Mouse (Mus musculus): ENCODE results near the gene Cyb561. TPM values are rescaled to one million over a fixed set of nuclear protein-coding genes. Genes with fewer than 3 reads are reported as not detected.

Cyb561 gene
- polyA plus RNA-seq, 1 experiment: 2.7 TPM

DNA sequence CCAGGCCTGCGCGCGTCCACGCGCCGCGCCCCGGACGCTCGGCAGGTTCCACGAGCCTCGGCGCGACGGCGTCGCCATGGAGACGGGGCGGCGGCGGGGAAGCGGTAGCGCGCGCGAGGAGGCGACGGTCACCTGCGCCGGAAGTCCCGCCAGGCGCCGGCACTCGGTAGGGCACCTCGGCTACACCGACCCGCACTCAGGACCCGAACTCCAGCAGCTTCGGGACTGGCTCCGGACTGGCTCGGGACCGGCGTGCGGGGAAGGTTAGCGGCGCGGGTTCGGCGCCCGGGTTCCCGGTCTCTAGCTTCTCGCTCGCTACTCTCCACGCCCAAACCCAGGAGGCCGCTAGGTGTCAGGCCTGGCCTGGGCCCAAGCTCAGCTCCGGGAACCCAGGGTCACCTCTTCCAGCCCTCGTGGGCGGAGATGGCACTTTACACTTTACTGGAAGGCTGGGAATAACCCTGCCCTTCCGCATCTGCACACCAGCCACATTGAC lies 9.0 kb downstream of the Cyb561 start:
- Histone ChIP-seq H3K27me3 (ENCODE audit: control insufficient read depth, insufficient read depth, insufficient read length) (no peaks in the 10 kb centered on the region), H3ac (ENCODE audit: control insufficient read depth, insufficient read length, low read depth) (peak overlapping the region; percentile 55), H3K79me3 (ENCODE audit: low read depth) (no peaks in the 10 kb centered on the region), H3K4me3 (ENCODE audit: insufficient read depth, poor library complexity, severe bottlenecking) (peak overlapping the region; percentile 28), H3K79me2 (ENCODE audit: control insufficient read depth, insufficient read depth) (no peaks in the 10 kb centered on the region), H3K36me3 (ENCODE audit: control insufficient read depth, insufficient read depth) (no peaks in the 10 kb centered on the region)
- TF ChIP-seq CEBPB (IDR thresholded peaks at IDR 0.05; ENCODE audit: low read depth): no peak
- no peak for TF ChIP-seq FOSL1 (IDR thresholded peaks at IDR 0.05; ENCODE audit: insufficient read depth, low read length, poor library complexity, severe bottlenecking)
- peak; percentile 43 for TF ChIP-seq CTCF (IDR thresholded peaks at IDR 0.05; ENCODE audit: control insufficient read depth, insufficient read depth, insufficient read length)

DNA sequence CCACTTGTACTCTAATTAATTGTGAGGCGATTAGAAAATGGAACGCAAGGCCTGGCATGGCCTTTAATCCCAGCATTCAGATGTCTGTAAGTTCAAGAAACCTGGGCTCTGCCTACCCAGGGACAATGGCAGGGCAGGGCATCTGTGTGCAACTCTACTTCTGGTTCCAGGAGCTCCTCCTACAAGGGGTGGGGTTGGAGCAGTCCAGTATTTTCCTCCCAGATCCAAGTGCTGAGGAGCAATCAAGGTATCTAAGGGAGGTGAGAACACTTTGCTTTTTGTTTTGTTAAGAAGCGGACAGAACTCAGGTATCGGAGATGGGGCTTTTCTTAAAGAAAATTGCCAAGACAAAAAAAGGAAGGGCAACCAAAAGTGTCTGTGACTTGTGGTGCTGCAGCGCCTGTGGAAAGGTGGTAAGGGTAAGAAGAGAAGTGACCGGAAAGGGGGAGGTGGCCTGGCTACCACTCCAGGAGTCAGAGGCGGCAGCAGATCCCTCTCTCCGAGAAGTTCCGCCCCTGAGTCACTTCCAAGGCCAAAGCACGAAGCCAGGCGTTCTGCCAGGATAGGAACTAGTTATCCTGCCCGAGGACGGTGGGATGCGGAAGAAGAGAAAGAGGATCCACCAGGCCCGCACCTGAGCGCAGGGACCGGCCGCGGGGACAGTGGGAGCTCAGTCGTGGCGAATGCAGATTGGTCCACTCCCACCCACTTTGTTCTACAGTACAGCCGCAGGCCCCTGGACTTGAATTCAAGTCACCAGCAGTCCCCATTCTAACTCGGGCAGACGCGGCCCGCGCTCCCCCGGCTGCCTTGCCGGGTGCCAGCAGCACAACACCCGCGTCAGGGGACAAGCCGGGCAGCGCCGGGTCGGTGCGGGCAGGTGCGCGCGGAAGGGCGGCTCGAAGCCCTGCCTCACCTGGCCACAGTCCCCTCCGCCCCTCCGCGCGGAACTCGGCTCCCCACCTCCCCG lies 9.7 kb downstream of the Cyb561 start:
- Histone ChIP-seq H3ac (ENCODE audit: control insufficient read depth, insufficient read length, low read depth) (peak overlapping the region; percentile 55), H3K36me3 (ENCODE audit: control insufficient read depth, insufficient read depth) (no peaks in the 10 kb centered on the region), H3K4me3 (ENCODE audit: insufficient read depth, poor library complexity, severe bottlenecking) (peak overlapping the region; percentile 28), H3K79me3 (ENCODE audit: low read depth) (no peaks in the 10 kb centered on the region), H3K27me3 (ENCODE audit: control insufficient read depth, insufficient read depth, insufficient read length) (no peaks in the 10 kb centered on the region), H3K79me2 (ENCODE audit: control insufficient read depth, insufficient read depth) (no peaks in the 10 kb centered on the region)
- TF ChIP-seq FOSL1 (IDR thresholded peaks at IDR 0.05; ENCODE audit: insufficient read depth, low read length, poor library complexity, severe bottlenecking) (no peak), MYOG (IDR thresholded peaks at IDR 0.05; ENCODE audit: control insufficient read depth, extremely low read depth, insufficient read length) (no peak), MAX (IDR thresholded peaks at IDR 0.05) (no peak), CEBPB (IDR thresholded peaks at IDR 0.05; ENCODE audit: low read depth) (no peak), CTCF (IDR thresholded peaks at IDR 0.05; ENCODE audit: control insufficient read depth, insufficient read depth, insufficient read length) (no peak), USF1 (IDR thresholded peaks at IDR 0.05; ENCODE audit: low read depth) (no peak), MYOD1 (IDR thresholded peaks at IDR 0.05; ENCODE audit: control insufficient read depth, insufficient read length, low read depth) (no peak)

DNA sequence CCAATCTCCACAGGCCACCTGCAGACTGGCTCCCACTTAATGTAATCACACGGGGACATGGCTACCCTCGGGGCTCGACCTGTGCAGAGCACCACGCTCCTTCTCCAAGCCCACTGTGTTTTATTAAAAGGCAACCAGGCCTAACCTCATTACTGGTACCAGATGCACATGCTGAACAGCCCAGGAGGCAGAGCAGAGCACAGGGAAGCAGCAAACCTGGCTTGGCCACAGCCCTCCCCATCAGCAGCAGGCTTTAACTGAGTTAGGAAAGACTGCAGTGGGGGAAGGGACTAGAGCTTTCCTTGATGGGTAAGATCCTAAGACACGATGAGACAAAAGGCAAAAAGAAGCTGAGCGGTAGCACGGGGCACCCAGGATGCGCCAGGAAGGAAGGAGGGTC lies 11.2 kb downstream of the Cyb561 start:
- no peaks in the 10 kb centered on the region for H3K36me3 ChIP-seq (ENCODE audit: control insufficient read depth, insufficient read depth)
- TF ChIP-seq MAX (IDR thresholded peaks at IDR 0.05) (no peak), CTCF (IDR thresholded peaks at IDR 0.05; ENCODE audit: control insufficient read depth, insufficient read depth, insufficient read length) (no peak), MYOG (IDR thresholded peaks at IDR 0.05; ENCODE audit: control insufficient read depth, extremely low read depth, insufficient read length) (no peak), MYOD1 (IDR thresholded peaks at IDR 0.05; ENCODE audit: control insufficient read depth, insufficient read length, low read depth) (no peak), FOSL1 (IDR thresholded peaks at IDR 0.05; ENCODE audit: insufficient read depth, low read length, poor library complexity, severe bottlenecking) (no peak), USF1 (IDR thresholded peaks at IDR 0.05; ENCODE audit: low read depth) (no peak), CEBPB (IDR thresholded peaks at IDR 0.05; ENCODE audit: low read depth) (no peak)
- H3ac ChIP-seq (ENCODE audit: control insufficient read depth, insufficient read length, low read depth): no peak overlapping the region
- H3K27me3 ChIP-seq (ENCODE audit: control insufficient read depth, insufficient read depth, insufficient read length): no peaks in the 10 kb centered on the region
- H3K79me2 ChIP-seq (ENCODE audit: control insufficient read depth, insufficient read depth): no peaks in the 10 kb centered on the region
- no peak overlapping the region for H3K4me3 ChIP-seq (ENCODE audit: insufficient read depth, poor library complexity, severe bottlenecking)
- no peaks in the 10 kb centered on the region for H3K79me3 ChIP-seq (ENCODE audit: low read depth)

- Histone ChIP-seq H3K36me3 (ENCODE audit: control insufficient read depth, insufficient read depth) (no peaks in the 10 kb centered on the region), H3K79me2 (ENCODE audit: control insufficient read depth, insufficient read depth) (no peaks in the 10 kb centered on the region), H3ac (ENCODE audit: control insufficient read depth, insufficient read length, low read depth) (no peak overlapping the region), H3K79me3 (ENCODE audit: low read depth) (no peaks in the 10 kb centered on the region), H3K27me3 (ENCODE audit: control insufficient read depth, insufficient read depth, insufficient read length) (no peaks in the 10 kb centered on the region), H3K4me3 (ENCODE audit: insufficient read depth, poor library complexity, severe bottlenecking) (no peak overlapping the region)
- TF ChIP-seq FOSL1 (IDR thresholded peaks at IDR 0.05; ENCODE audit: insufficient read depth, low read length, poor library complexity, severe bottlenecking) (no peak), MYOG (IDR thresholded peaks at IDR 0.05; ENCODE audit: control insufficient read depth, extremely low read depth, insufficient read length) (no peak), MAX (IDR thresholded peaks at IDR 0.05) (no peak), CEBPB (IDR thresholded peaks at IDR 0.05; ENCODE audit: low read depth) (no peak), USF1 (IDR thresholded peaks at IDR 0.05; ENCODE audit: low read depth) (no peak)
These were observed 14.4 kb downstream of the Cyb561 start for GRCm38 (mm10) chr11:105938771-105939170.

DNA sequence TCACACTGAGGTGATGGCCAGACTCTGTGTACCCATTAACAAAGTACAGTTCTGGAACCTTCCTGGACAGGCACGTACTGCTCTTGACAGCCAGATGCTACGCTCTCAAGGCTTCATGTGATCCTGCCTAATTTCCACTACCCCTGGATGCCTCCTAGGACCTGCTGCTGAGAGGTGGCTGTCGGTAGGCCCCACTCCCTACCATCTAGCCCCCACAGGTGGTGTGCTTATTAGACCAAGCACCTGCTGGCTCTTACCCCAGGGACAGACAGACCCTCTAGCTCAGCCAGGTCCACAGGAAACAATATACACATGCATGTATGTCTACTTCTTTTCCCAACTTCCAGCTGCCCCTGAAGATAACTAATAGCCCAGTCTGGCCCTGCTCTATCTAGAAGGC lies 16.2 kb downstream of the Cyb561 start:
- Histone ChIP-seq H3K4me3 (ENCODE audit: insufficient read depth, poor library complexity, severe bottlenecking) (no peak overlapping the region), H3K27me3 (ENCODE audit: control insufficient read depth, insufficient read depth, insufficient read length) (no peaks in the 10 kb centered on the region), H3K36me3 (ENCODE audit: control insufficient read depth, insufficient read depth) (no peaks in the 10 kb centered on the region), H3K79me2 (ENCODE audit: control insufficient read depth, insufficient read depth) (no peaks in the 10 kb centered on the region), H3ac (ENCODE audit: control insufficient read depth, insufficient read length, low read depth) (no peak overlapping the region), H3K79me3 (ENCODE audit: low read depth) (no peaks in the 10 kb centered on the region)
- no peak for TF ChIP-seq USF1 (IDR thresholded peaks at IDR 0.05; ENCODE audit: low read depth)

- Histone ChIP-seq H3K36me3 (ENCODE audit: control insufficient read depth, insufficient read depth) (no peaks in the 10 kb centered on the region), H3K79me3 (ENCODE audit: low read depth) (no peaks in the 10 kb centered on the region)
These were observed 16.9 kb downstream of the Cyb561 start for GRCm38 (mm10) chr11:105936200-105936599.

More at GRCm38 (mm10) chr11:105936200-105936599, 16.9 kb downstream of the Cyb561 start:
- Histone ChIP-seq H3K4me3 (ENCODE audit: insufficient read depth, poor library complexity, severe bottlenecking) (no peak overlapping the region), H3K27me3 (ENCODE audit: control insufficient read depth, insufficient read depth, insufficient read length) (no peaks in the 10 kb centered on the region), H3K79me2 (ENCODE audit: control insufficient read depth, insufficient read depth) (no peaks in the 10 kb centered on the region), H3ac (ENCODE audit: control insufficient read depth, insufficient read length, low read depth) (no peak overlapping the region)
- TF ChIP-seq MAX (IDR thresholded peaks at IDR 0.05) (no peak), MYOG (IDR thresholded peaks at IDR 0.05; ENCODE audit: control insufficient read depth, extremely low read depth, insufficient read length) (no peak), MYOD1 (IDR thresholded peaks at IDR 0.05; ENCODE audit: control insufficient read depth, insufficient read length, low read depth) (no peak), CEBPB (IDR thresholded peaks at IDR 0.05; ENCODE audit: low read depth) (no peak), FOSL1 (IDR thresholded peaks at IDR 0.05; ENCODE audit: insufficient read depth, low read length, poor library complexity, severe bottlenecking) (no peak), USF1 (IDR thresholded peaks at IDR 0.05; ENCODE audit: low read depth) (no peak), CTCF (IDR thresholded peaks at IDR 0.05; ENCODE audit: control insufficient read depth, insufficient read depth, insufficient read length) (no peak)
